Mouse (Mus musculus) forebrain, embryonic 14.5 days (tissue): ENCODE measurements around the gene Nek6. TPM values are rescaled to one million over a fixed set of nuclear protein-coding genes. Genes with fewer than 3 reads are reported as not detected.

ENCODE experiments used
- ATAC-seq: fragments of 200-750 bp; cut with Nextera tagmentation; 2 replicates; pipeline ENCODE4 v1.8.0; 2017; ENCODE audit warnings: mild to moderate bottlenecking, moderate library complexity
- DNase-seq: peaks from one replicate; pipeline ENCODE4 v3.0.0-alpha.2; 2015; ENCODE audit warnings: low spot score
- H3K27ac ChIP-seq: fragments of 300-500 bp; sonication (generic); 2 replicates; pipeline ENCODE4 v1.5.1; 2014; ENCODE audit warnings: low read depth, mild to moderate bottlenecking, control low read depth, low read length, moderate library complexity
- H3K27me3 ChIP-seq: fragments of 300-500 bp; sonication (generic); replicated peaks from 2 replicates; pipeline ENCODE4 v1.6.1; 2014; ENCODE audit warnings: low read length, control low read depth, mixed read lengths; ENCODE audit not compliant: control insufficient read depth, insufficient read depth
- H3K36me3 ChIP-seq: fragments of 300-500 bp; sonication (generic); 2 replicates; pipeline ENCODE4 v1.6.1; 2014; ENCODE audit warnings: low read length, control low read depth; ENCODE audit not compliant: control insufficient read depth, insufficient read depth
- H3K4me1 ChIP-seq: fragments of 300-500 bp; sonication (generic); 2 replicates; pipeline ENCODE4 v1.6.1; 2014; ENCODE audit warnings: antibody characterized with exemption, low read length, control low read depth; ENCODE audit not compliant: control insufficient read depth, insufficient read depth
- H3K4me2 ChIP-seq: fragments of 300-500 bp; sonication (generic); 2 replicates; pipeline ENCODE4 v1.6.1; 2014; ENCODE audit warnings: mild to moderate bottlenecking, control low read depth, low read length
- H3K4me3 ChIP-seq: fragments of 300-500 bp; sonication (generic); 2 replicates; pipeline ENCODE4 v1.5.1; 2014; ENCODE audit warnings: low read depth, low read length, control low read depth
- H3K9ac ChIP-seq: fragments of 300-500 bp; sonication (generic); 2 replicates; pipeline ENCODE4 v1.6.1; 2014; ENCODE audit warnings: mild to moderate bottlenecking, low read length, control low read depth, moderate library complexity
- H3K9me3 ChIP-seq: fragments of 300-500 bp; sonication (generic); replicated peaks from 2 replicates; pipeline ENCODE4 v1.6.1; 2016; ENCODE audit warnings: low read length, control low read depth, mixed read lengths; ENCODE audit not compliant: control insufficient read depth
- WGBS: fragments of 180-500 bp; shearing (Covaris S2); extraction: QIAGEN DNeasy Blood & Tissue Kit; methylation state at CpG from one replicate; pipeline ENCODE4 v1.1.7; 2014; 5-methylcytosine and 5-hydroxymethylcytosine counted together
- polyA plus RNA-seq: library from polyadenylated mRNA; unstranded; fragments of >200 nt; fragmentation: Nextera tagmentation; extraction: Ambion mirVana; gene quantifications from 2 replicates; pipeline ENCODE4 v1.2.1, GENCODE M21; 2014

Gene Nek6
- polyA plus RNA-seq, 1 experiment from 2014 or later = 96.7 TPM

- peaks cover 32% of the 10 kb centered on the region for H3K4me1 ChIP-seq
- 57% methylated on average over 7 of the region's 7 CpGs for WGBS
- ATAC-seq (no peak), DNase-seq (no peak)
- no peaks in the 10 kb centered on the region for H3K36me3 ChIP-seq
- H3K27me3 ChIP-seq = no peaks in the 10 kb centered on the region
- peak overlapping the region; percentile 30; the same call in 1 of the 2 replicates for H3K27ac ChIP-seq
- no peak overlapping the region for H3K9ac ChIP-seq
- no peak overlapping the region for H3K4me3 ChIP-seq
- H3K4me2 ChIP-seq = peak overlapping the region; percentile 10
- H3K9me3 ChIP-seq = 0 out of 2 replicates have a peak, but pooled peaks cover 2% of the 10 kb centered on the region
Measured at GRCm38 (mm10) chr2:38514411-38514810, 3.0 kb downstream of the Nek6 start.

GRCm38 (mm10) chr2:38515446-38515845 lies 4.0 kb downstream of the Nek6 start:
- Histone ChIP-seq H3K4me2 (peak overlapping the region; percentile 10; the same call in 1 of the 2 replicates), H3K27me3 (no peaks in the 10 kb centered on the region), H3K9ac (no peak overlapping the region), H3K36me3 (no peaks in the 10 kb centered on the region), H3K4me1 (peaks cover 30% of the 10 kb centered on the region), H3K27ac (peak overlapping the region; percentile 39; the same call in 1 of the 2 replicates), H3K9me3 (0 out of 2 replicates have a peak, but pooled peaks cover 2% of the 10 kb centered on the region), H3K4me3 (no peak overlapping the region)
- WGBS = 4% methylated on average over 6 of the region's 6 CpGs
- ATAC-seq (peak; percentile 65), DNase-seq (peak; percentile 80)

- DNase-seq = no peak
- H3K27ac ChIP-seq = no peak overlapping the region
- 0 out of 2 replicates have a peak, but pooled peaks cover 2% of the 10 kb centered on the region for H3K9me3 ChIP-seq
- no peak overlapping the region for H3K4me2 ChIP-seq
- no peak overlapping the region for H3K4me3 ChIP-seq
- H3K36me3 ChIP-seq = no peaks in the 10 kb centered on the region
- H3K4me1 ChIP-seq = peaks cover 33% of the 10 kb centered on the region
- WGBS = 74% methylated on average over 3 of the region's 3 CpGs
- ATAC-seq = no peak
- H3K27me3 ChIP-seq = no peaks in the 10 kb centered on the region
- H3K9ac ChIP-seq = no peak overlapping the region
Measured at GRCm38 (mm10) chr2:38516471-38516870, 5.0 kb downstream of the Nek6 start.

GRCm38 (mm10) chr2:38517045-38517444 lies 5.6 kb downstream of the Nek6 start:
- DNase-seq (no peak), ATAC-seq (no peak)
- Histone ChIP-seq H3K36me3 (no peaks in the 10 kb centered on the region), H3K4me1 (peaks cover 33% of the 10 kb centered on the region), H3K4me3 (no peak overlapping the region), H3K27me3 (no peaks in the 10 kb centered on the region), H3K9me3 (0 out of 2 replicates have a peak, but pooled peaks cover 2% of the 10 kb centered on the region), H3K9ac (no peak overlapping the region), H3K4me2 (no peak overlapping the region), H3K27ac (no peak overlapping the region)
- WGBS = 54% methylated on average over 6 of the region's 6 CpGs

GRCm38 (mm10) chr2:38518719-38519118 lies 7.3 kb downstream of the Nek6 start:
- H3K4me2 ChIP-seq = no peak overlapping the region
- DNase-seq (no peak), ATAC-seq (no peak)
- no peaks in the 10 kb centered on the region for H3K27me3 ChIP-seq
- whole genome bisulfite sequencing = 94% methylated on average over 5 of the region's 5 CpGs
- no peaks in the 10 kb centered on the region for H3K36me3 ChIP-seq
- H3K9ac ChIP-seq = no peak overlapping the region
- peaks cover 26% of the 10 kb centered on the region for H3K4me1 ChIP-seq
- no peak overlapping the region for H3K4me3 ChIP-seq
- H3K9me3 ChIP-seq = 0 out of 2 replicates have a peak, but pooled peaks cover 2% of the 10 kb centered on the region
- no peak overlapping the region for H3K27ac ChIP-seq

- WGBS = 49% methylated on average over 11 of the region's 11 CpGs
- Histone ChIP-seq H3K36me3 (no peaks in the 10 kb centered on the region), H3K9ac (0 out of 2 replicates have a peak overlapping the region, but pooled peaks have one; percentile 6), H3K27ac (no peak overlapping the region), H3K4me3 (no peak overlapping the region), H3K4me1 (peaks cover 16% of the 10 kb centered on the region), H3K9me3 (0 out of 2 replicates have a peak, but pooled peaks cover 2% of the 10 kb centered on the region), H3K4me2 (no peak overlapping the region), H3K27me3 (no peaks in the 10 kb centered on the region)
- no peak for ATAC-seq
- DNase-seq = no peak
Measured at GRCm38 (mm10) chr2:38519934-38520333, 8.5 kb downstream of the Nek6 start.

- no peaks in the 10 kb centered on the region for H3K36me3 ChIP-seq
- H3K4me1 ChIP-seq = peaks cover 10% of the 10 kb centered on the region
- H3K4me3 ChIP-seq = no peak overlapping the region
- no peak overlapping the region for H3K27ac ChIP-seq
- DNase-seq (no peak), ATAC-seq (peak; percentile 19; the same call in 1 of the 2 replicates)
- no peak overlapping the region for H3K4me2 ChIP-seq
- H3K9ac ChIP-seq = no peak overlapping the region
- no peaks in the 10 kb centered on the region for H3K27me3 ChIP-seq
- H3K9me3 ChIP-seq = no peaks in the 10 kb centered on the region
- 86% methylated on average over 12 of the region's 12 CpGs for WGBS
Measured at GRCm38 (mm10) chr2:38521618-38522017, 10.2 kb downstream of the Nek6 start.

- WGBS = 70% methylated on average over 2 of the region's 2 CpGs
- H3K4me3 ChIP-seq = no peak overlapping the region
Measured at GRCm38 (mm10) chr2:38522354-38522753, 10.9 kb downstream of the Nek6 start.

GRCm38 (mm10) chr2:38523781-38524445 lies 12.5 kb downstream of the Nek6 start:
- no peaks in the 10 kb centered on the region for H3K27me3 ChIP-seq
- H3K9ac ChIP-seq = no peak overlapping the region
- no peak overlapping the region for H3K4me3 ChIP-seq
- no peak overlapping the region for H3K27ac ChIP-seq
- H3K36me3 ChIP-seq = no peaks in the 10 kb centered on the region
- peaks cover 10% of the 10 kb centered on the region for H3K4me1 ChIP-seq
- WGBS = 81% methylated on average over 10 of the region's 10 CpGs
- H3K9me3 ChIP-seq = no peaks in the 10 kb centered on the region
- H3K4me2 ChIP-seq = no peak overlapping the region
- DNase-seq = no peak
- ATAC-seq = no peak

More at GRCm38 (mm10) chr2:38522354-38522753, 10.9 kb downstream of the Nek6 start:
- Histone ChIP-seq H3K27me3 (no peaks in the 10 kb centered on the region), H3K9me3 (no peaks in the 10 kb centered on the region), H3K9ac (no peak overlapping the region), H3K36me3 (no peaks in the 10 kb centered on the region), H3K4me2 (no peak overlapping the region), H3K27ac (no peak overlapping the region), H3K4me1 (peaks cover 10% of the 10 kb centered on the region)
- no peak for DNase-seq
- no peak for ATAC-seq
